Mouse (Mus musculus) cerebellum, adult 9-10 months (tissue): ENCODE data around the gene Tmem203.

ENCODE experiments used
- DNase-seq: peaks from one replicate; pipeline ENCODE4 v3.0.0; 2022

Tmem203 gene

DNA sequence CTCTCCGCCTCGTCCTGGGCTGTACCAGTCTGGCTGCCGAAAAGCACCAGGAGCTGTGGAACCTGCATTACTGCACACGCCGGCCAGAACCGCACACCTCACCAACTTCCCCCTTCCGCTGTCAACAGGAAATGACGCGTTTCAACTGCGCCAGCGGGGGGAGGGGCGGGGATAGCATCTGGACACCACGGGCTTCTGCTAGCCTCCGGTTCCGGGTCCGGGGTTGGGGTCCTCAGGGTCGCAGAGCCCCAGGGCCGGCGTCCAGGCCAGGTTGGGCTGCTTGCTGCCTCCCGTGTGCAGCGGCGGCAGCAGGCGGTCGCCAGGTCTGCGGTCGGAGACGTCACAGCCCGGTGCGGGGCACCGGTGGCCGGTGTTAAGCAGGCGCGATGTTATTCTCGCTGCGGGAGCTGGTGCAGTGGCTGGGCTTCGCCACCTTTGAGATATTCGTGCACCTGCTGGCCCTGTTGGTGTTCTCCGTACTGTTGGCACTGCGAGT is at the start of gene Tmem203:
Gene Tmem203, plus strand, starts transcription at position 156 of the 496 bp plus-strand sequence.
- peak; percentile 81 for DNase-seq

DNA sequence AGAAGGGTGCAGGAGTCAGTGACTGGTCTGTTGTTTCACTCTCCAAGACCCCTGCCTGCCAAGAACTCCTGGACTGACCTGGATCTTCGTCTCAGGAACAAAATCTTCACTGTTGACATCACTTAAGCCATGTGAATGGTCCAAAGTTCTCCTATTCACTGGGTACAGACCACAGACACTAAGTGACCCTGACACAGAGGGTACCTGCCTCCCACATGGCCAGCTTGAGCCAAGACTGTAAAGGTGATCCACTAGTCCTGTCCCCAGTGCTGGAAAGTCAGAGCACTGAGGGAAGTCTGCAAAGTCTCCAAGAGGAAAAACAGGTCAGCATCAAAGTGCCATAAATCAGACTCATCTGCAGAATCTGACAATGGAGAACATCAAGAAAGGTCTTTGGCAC is 47.6 kb upstream of the Tmem203 start:
- DNase-seq = no peak

DNA sequence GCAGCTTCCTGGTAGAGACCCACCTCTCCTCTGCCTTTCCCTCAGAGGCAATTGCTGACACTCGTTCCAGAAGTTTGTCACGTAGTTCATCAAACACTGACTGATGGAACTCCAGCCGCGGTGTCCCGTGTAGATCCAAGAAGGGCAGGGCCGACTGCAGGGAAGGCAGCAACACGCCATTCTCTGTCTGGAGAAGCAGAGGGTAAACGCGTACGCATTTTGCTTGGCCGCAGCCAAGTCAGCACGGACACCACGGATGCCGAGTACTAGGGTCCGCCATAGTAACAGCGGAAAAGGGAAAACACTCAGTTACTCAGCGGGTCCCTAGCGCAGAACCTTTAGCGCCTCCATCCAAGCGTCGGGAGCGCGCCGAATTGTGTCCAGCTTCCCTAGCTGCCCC is 44.6 kb upstream of the Tmem203 start:
- DNase-seq = no peak

DNA sequence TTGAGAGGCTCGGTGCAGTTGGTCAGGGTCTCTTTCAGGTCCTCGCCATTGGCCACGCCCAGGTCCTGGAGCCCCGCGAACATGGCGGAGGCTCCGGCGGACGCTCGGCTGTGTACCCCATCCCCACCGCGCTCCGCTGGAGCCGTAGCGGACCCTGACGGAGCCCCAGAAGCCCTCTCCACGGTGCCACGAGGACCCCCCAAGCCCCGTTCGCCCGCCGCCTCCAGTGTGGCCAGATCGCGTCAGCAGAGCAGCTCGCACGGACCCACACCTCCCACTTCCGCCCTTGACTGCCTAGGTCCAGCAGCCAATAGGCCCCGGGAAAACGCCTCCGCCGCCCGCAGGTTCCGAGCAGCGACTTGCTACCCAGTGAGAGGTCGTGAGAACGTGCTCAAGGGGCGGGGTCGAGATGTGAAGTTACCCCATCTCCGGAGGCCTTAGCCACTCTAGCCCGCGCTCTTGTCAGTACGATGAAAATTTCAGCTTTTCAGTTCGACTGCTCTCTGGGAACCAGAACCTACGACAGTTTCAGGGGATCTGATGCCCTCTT is 44.0 kb upstream of the Tmem203 start, which contains the start of gene Nelfb:
Gene Nelfb, minus strand, starts transcription at position 369 of the 550 bp plus-strand sequence.
- DNase-seq = peak; percentile 87

DNA sequence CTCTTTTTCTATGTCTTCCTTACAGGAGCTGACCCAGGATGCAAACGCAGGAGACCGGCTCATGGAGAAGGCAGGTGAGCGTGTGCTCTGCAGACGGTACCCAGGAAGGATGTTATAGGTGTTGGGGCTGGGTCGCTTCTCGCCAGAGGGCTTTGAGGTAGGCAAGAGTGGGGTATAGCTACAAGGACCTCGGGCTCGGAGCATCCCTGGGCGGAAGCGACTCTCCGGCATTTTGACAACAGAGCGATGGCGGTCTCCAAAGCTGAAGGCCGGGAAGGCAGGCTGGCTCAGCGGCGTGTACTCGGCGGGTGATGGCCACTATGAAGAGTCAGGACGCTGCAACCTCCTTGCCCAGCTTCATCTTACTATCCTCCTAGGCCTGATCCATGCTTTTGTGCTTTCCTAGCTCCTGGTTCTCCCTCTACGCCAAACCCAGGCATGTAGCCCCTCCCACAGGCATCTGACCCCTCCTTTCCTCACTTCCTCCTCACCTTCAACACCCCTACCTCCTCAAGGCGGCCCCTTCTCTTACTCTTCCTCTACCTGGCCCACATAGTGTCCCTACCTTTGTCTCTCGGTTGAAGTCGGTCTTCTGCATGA is 41.9 kb upstream of the Tmem203 start:
- DNase-seq = no peak

DNA sequence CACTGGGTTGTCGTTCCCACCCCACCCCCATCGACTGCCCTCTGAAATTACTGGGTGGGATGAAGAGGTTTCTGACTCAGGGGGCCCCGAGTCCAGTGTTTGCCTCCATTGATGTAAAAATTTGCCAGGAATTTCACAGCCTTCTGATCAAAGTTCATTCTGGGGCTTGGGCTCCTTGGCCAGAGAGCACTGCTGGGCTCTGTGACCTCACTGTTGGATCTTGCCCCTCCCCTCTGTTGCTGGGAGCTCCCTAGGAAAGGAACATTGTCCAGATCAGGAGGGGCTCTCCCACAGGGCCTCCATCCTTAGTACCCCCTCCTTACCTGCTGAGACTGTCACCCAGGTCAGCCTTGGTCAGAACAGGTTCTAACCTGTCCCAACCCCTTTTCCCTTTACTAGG is 40.8 kb upstream of the Tmem203 start, which contains the start of gene Stpg3:
Gene Stpg3, minus strand, starts transcription at position 194 of the 400 bp plus-strand sequence.
- DNase-seq = no peak

DNA sequence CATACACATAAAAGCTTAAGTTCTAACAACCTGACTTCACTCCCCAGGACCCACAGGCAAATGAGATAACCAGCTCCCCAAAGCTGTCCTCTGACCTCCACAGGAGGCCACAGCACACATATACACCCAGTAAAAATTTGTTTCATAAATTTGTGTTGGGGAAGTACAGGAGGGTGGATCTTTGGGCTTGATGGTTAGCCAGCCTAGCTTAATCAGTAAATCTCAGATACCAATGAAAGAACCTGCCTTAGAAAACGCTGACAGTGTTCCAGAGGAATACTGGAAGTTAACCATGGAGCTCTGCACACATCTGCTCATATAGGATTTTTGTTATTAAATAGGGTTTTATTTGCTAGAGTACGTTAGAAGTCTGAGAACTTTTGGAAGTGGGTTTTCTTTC is 37.6 kb upstream of the Tmem203 start:
- no peak for DNase-seq

DNA sequence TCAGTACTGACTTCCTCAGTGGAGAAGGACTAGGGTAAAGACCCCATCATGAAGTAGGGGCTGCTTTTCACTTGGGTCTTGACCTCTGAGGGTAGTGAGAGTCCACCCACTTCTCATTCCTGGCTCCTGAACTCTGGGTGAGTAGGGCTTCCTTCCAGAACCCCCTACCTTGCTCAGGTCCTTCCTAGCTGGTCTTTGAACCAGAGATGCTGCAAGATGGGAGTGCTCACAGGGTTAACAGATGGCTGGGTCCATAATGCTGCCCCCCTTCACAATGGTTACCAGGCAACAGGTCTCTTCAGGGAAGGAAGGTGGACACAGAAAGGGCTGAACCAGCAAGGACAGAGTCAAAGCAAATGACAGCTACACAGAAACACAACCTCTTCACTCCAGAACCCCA is 36.8 kb upstream of the Tmem203 start, which contains the start of gene Fam166a:
Gene Fam166a, plus strand, starts transcription at position 301 of the 400 bp plus-strand sequence.
- DNase-seq = no peak

DNA sequence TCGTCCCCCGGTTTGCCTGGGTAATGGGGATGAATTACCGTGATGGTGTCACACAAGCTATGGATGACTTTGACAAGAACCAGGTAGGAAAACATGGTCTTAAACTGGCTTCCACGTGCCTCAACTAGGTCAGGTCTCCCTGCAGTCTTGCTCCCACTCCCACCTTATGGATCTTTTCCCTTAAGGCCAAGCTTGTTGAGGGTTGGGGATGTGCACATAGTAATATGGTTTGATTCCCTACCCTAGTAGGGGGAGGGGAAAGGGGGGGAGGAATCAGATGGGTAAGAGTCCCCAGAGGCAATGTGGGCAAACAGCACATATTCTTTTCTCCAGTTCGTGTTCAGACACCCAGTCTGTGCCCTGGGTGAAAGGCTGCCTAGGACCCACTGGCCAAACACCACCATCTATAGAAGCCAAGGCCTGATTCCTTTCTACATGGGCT is 33.9 kb upstream of the Tmem203 start:
- DNase-seq = no peak

DNA sequence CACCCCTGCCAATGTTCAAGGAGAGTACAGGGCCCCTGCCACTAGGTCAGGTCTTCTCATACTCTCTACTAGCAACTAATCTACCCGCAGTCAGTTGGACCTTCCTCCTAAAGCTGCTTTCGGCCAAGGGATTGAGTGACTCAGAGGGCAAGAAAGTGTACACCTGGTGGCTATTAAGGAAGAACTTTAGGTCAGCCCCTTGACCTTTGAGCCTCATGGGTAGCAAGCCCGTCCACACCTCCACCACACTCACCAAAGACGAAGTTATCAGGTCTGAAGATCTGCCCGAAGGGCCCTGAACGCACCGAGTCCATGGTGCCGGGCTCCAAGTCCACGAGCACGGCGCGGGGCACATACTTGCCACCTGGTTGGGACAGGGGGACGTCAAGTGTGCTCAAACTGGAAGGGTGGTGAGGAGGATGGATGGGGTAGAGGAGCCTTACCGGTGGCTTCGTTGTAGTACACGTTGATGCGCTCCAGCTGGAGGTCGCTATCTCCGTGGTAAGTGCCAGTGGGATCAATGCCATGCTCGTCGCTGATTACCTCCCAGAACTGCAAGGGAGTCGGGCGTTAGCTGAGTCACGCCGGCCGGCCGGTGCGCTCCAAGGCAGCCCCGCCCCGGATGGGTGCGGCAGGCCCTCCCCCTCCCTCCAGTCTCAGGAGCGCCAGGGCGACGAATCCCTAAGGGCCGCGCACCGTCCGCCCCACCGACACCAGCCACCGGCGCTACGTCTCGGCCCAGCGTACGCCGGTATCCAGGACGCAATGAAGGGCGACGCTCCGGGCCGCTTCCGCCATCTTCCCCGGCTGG is 31.4 kb upstream of the Tmem203 start:
- peak; percentile 79 for DNase-seq

DNA sequence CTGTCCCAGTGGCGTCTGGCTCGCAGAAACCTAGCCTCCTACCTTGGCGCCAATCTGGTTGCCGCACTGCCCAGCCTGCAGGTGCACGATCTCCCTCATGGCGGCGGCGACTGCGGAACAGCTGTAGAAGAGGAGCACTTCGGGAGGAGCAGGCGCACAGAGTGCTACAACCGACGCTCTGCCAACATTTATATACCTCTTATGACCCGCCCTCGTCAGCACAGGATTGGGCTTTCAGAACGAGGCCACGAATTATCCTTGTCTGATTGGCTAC is 30.8 kb upstream of the Tmem203 start, which contains the start of gene Tubb4b:
Gene Tubb4b, minus strand, starts transcription at position 211 of the 274 bp plus-strand sequence.
- no peak for DNase-seq

DNA sequence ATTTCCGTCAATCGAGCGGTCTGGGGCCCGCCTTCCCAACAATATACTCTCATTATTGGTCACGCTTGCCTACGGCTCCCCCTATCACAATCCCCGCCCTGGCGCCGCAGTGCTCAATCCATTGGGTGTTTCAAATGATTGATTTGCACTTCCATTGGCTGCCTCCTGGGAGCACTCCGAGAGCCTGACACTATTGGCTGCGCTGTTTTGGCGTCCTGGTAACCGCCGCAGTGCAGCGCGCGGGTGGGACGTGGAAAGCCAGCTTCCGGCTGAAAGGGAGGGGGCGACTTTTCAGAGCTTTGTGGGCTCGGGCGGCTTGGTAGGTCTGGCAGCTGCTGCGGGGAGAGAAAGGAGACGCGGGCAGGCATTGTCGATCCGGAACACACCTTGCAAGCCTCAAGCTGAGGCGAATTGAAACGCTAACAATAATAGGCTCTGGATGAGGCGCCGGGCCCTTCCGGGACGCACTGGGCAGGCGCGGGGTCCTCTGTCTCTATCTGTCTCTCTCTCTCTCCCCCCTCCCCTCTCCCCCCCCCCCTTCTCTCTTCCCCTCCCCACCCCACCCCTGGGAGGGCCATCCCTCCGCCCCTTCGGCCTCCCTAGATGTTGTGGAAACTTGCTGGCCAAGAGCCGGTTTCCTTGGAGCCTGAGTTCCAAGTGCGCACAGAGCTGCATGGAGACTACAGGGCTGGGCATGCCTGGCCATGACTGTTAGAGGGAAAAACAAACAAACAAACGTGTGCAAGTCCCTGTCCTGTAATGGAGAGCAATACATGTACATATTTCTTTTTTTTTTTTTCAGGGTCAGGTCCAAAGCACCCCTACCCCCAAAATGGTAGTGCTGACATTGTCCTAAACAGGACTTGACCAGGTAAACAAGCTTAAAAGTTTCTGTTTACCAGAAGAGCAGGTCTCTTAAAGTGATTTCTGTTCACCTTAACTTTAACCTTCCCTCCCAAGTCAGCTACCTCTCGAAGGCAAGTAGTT is 30.2 kb upstream of the Tmem203 start:
- peak; percentile 100 for DNase-seq

DNA sequence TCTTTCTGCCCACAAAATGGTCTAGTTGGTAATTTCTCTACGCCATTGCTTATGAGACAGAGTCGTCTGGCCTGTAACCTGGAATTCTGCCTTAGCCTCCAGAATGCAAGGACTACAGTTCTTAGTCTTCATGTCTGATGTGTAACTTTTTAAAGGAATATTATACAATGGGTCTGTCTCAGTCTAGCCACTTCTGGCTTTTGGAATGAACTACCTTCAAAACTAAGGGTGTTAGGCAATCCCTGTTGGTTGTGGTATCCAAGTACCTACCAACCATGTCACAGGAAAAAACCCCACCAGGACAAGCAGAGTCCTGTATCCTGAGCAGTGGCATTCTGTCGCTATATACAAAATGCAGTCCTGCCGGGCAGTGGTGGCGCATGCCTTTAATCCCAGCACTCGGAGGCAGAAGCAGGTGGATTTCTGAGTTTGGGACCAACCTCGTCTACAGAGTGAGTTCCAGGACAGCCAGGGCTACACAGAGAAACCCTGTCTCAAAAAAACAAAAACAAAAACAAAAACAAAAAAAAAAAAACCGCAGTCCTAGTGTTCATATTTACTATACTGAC is 29.3 kb upstream of the Tmem203 start:
- DNase-seq = peak; percentile 55

DNA sequence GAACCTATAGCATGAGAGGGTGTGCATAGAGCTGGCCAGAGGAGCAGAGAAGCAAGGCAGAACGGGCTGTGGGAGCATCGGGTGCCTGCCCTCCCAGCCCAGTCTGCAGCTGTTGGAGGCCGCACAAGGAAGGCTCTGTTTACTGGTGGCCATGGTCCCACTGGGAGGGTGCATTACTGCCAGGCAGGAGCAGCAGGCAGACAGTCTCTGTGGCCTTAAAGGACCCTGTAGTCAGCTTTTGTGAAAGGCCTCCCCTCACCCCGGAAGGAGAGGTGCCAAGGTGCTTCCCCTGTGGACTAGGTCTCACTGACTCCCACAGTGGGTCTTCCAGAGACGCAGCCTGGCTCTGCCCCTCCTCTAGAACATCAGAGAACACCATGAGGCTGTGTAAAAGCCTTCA is 28.4 kb upstream of the Tmem203 start:
- no peak for DNase-seq

DNA sequence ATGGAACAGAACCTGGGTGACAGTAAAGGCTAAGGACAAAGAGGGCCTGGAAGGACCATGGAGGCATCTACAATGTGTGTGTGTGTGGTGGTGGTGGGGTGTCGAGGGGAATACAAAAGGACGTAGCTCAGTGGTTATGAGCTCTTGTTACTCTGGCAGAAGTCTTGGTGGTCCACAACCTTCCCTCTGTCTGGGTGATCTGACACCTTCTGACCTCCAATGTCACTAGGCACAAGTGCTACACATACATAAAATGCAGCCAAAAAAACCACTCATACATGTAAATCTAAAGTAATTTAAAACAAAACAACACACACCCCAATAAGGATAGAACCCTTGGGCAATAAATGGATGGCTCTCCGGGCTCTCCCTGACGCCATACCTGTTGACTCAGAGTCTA is 27.8 kb upstream of the Tmem203 start:
- DNase-seq = peak; percentile 51

DNA sequence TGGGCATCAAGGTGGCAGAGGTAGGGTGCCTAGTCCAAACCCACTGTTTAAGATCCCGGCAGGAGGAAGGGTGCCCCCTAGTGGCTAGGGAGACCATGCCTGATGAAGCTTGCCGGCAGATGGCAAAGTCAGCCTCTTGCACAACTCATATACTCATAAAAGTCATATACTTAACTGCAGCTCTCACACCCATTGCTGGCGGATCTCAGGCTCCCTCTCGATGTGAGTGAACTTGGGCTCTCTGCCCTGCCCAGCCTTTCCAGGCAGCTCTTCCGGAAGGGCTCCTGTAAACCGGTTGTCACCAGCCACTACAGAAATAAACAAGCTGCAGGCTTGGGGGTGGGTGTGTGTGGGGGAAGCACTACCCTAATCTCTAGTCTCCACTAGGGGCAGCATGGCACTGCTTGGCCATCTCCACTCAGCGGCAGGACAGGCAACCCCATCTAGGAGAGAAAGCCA is 26.8 kb upstream of the Tmem203 start:
- peak; percentile 93 for DNase-seq

DNA sequence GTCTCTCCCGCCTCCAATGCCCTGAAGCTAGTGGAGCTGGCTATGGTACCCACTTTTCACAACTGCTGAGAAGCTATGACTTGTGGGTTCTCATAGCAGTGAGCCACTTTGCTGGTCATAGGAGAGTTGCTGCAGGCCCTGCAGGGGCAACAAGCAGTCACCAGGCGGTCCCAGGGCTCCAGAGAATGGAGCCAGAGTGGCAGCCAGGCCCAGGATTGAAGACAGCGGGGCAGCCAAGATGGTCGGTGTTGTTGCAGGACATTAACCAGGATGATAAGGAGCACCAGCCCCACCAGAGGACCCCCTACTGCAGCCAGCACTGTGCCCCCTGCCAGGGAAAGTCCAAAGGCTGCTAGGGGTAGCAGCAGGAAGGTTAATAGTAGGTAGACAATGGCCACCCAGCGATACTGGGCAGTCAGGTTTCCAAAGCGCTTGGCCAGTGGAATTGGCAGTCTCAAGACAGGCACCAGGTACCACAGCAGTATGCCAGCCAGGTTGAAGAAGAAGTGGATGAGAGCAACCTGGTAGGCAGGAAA is 26.2 kb upstream of the Tmem203 start:
- DNase-seq = no peak

DNA sequence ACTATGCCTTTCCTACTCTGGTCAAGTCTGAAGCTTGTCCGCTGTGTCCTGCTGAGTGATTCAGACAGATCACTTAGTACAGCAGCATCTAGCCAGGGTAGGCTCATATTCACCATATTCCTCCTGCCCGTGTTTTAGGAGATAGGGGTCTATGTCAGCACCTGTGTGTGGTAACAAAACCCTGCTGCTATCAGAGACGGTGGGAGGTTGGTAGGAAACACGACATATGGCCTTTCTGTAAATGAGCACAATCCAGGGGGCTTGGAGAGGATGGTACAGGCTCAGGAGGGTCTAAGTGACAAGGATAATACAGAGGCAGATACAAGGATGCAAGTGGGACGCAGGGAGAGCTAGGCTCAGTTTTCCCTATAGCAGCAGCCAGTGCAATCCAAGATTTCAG is 25.7 kb upstream of the Tmem203 start:
- DNase-seq = no peak

DNA sequence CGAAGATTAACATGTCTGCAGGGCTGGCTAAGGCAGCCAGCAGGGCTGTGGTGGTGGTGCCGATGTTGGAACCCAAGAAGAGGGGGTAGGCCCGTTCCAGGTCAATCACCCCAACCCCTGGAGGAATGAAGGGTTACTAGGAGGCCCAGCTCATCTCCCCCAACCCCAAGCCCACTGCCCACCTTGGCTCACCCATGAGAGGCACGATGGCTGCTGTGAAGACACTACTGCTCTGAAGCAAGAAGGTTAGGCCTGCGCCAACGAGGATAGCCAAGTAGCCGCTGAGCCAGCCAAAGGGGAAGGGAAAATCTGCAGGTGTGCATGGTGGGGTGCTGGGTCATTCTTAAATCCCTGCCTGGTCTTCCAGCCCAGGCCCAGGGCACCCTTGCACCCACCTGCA is 24.7 kb upstream of the Tmem203 start:
- DNase-seq = no peak

DNA sequence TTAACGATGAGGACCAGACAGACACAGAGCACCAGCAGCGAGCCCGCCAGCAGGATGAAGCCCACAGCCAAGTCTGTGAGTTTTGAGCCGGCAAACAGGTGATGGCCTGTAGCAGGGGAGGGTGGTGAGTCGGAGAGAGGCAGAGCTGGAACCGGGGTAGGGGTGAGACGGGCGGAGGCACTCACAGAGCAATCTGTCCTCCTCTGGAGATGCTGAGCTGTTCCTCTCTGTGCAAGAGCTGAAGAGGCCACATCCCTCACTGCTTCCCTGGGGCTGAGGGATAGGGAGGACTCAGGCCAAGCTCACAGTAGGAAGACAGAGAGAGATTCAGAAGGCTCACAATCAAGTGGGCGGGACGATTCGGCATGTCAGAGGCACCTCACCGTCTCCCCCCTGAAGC is 24.2 kb upstream of the Tmem203 start:
- no peak for DNase-seq

DNA sequence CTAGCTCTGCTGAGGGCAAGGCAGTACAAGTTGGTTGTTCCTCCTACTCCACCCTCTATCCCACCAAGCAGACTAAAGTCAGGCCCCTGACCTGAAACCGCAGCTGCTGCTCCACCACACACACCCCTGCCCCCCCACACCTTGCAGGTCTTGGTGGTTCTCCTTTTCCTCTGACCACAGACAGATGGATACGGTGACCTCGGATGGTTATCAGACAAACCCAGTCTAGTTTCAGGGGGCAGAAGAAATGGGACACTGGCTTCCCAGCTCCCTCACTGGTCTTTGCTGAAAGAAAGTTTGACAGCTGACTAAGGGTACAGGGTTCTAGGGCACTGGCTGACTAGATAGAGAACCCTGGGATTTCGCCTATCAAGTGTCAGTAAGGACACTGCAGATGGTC is 21.8 kb upstream of the Tmem203 start:
- DNase-seq = no peak

DNA sequence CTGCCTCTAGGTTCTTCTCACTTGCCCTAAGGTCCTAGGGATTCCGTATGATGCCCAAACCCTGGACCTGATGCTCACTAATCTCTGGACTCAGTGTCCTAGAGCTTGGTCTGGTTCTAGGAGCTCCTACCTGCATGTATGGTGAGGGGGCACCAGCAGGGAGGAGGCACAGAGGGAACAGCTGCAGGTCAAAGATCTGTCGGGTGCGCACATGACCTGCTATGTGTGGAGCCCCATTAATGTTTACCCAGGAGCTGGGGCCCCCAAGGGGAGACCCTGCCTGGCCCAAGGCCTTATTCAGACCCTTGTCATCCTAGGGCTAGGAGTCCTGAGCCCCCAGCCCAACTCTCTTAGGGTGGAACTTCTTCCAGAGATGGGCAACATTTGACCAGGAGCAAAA is 21.2 kb upstream of the Tmem203 start, which contains the start of gene Slc34a3:
Gene Slc34a3, minus strand, starts transcription at position 315 of the 400 bp plus-strand sequence.
- no peak for DNase-seq
